Mouse (Mus musculus) hindbrain, embryonic 12.5 days (tissue): ENCODE results near the gene Syf2. TPM values are rescaled to one million over a fixed set of nuclear protein-coding genes. Genes with fewer than 3 reads are reported as not detected.

ENCODE experiments used
- ATAC-seq: fragments of 200-750 bp; cut with Nextera tagmentation; 2 replicates; pipeline ENCODE4 v1.8.0; 2017; ENCODE audit warnings: moderate TSS enrichment; ENCODE audit not compliant: low FRiP score
- H3K27ac ChIP-seq: fragments of 300-500 bp; sonication (generic); 2 replicates; pipeline ENCODE4 v1.5.1; 2016; ENCODE audit warnings: mild to moderate bottlenecking
- H3K27me3 ChIP-seq: fragments of 300-500 bp; sonication (generic); 2 replicates; pipeline ENCODE4 v1.6.1; 2016; ENCODE audit warnings: mild to moderate bottlenecking
- H3K36me3 ChIP-seq: fragments of 300-500 bp; sonication (generic); 2 replicates; pipeline ENCODE4 v1.6.1; 2016; ENCODE audit warnings: mild to moderate bottlenecking
- H3K4me1 ChIP-seq: fragments of 300-500 bp; sonication (generic); 2 replicates; pipeline ENCODE4 v1.6.1; 2016
- H3K4me2 ChIP-seq: fragments of 300-500 bp; sonication (generic); replicated peaks from 2 replicates; pipeline ENCODE4 v1.6.1; 2016; ENCODE audit warnings: mild to moderate bottlenecking
- H3K4me3 ChIP-seq: fragments of 300-500 bp; sonication (generic); 2 replicates; pipeline ENCODE4 v1.5.1; 2016; ENCODE audit warnings: mild to moderate bottlenecking
- H3K9ac ChIP-seq: fragments of 300-500 bp; sonication (generic); 2 replicates; pipeline ENCODE4 v1.6.1; 2016; ENCODE audit warnings: mild to moderate bottlenecking, moderate library complexity
- H3K9me3 ChIP-seq: fragments of 300-500 bp; sonication (generic); replicated peaks from 2 replicates; pipeline ENCODE4 v1.6.1; 2016; ENCODE audit warnings: mild to moderate bottlenecking
- WGBS: fragments of 180-500 bp; shearing (Covaris S2); methylation state at CpG from one replicate; pipeline ENCODE4 v1.1.7; 2016; 5-methylcytosine and 5-hydroxymethylcytosine counted together
- polyA plus RNA-seq: library from polyadenylated mRNA; unstranded; fragments of >200 nt; fragmentation: Nextera tagmentation; extraction: Ambion mirVana; gene quantifications from 2 replicates; pipeline ENCODE4 v1.2.1, GENCODE M21; 2016

Gene Syf2
- polyA plus RNA-seq, 1 experiment from 2014 or later: 77.2 TPM

- H3K4me1 ChIP-seq: peaks cover under 1% of the 10 kb centered on the region
- H3K27ac ChIP-seq: no peak overlapping the region
- H3K4me2 ChIP-seq: no peak overlapping the region
- H3K36me3 ChIP-seq: no peaks in the 10 kb centered on the region
- H3K9me3 ChIP-seq: no peaks in the 10 kb centered on the region
- 72% methylated on average over 3 of the region's 3 CpGs for WGBS
- no peak overlapping the region for H3K9ac ChIP-seq
- no peak for ATAC-seq
- peaks cover 22% of the 10 kb centered on the region for H3K27me3 ChIP-seq
- no peak overlapping the region for H3K4me3 ChIP-seq
These were observed 25.1 kb downstream of the Syf2 start for GRCm38 (mm10) chr4:134955845-134956244.

- Histone ChIP-seq H3K4me2 (no peak overlapping the region), H3K9ac (no peak overlapping the region), H3K27ac (no peak overlapping the region), H3K4me3 (no peak overlapping the region), H3K36me3 (no peaks in the 10 kb centered on the region), H3K4me1 (no peaks in the 10 kb centered on the region), H3K9me3 (no peaks in the 10 kb centered on the region), H3K27me3 (peaks cover 23% of the 10 kb centered on the region)
- ATAC-seq: no peak
- 20% methylated on average over 3 of the region's 3 CpGs for WGBS
These were observed 25.6 kb downstream of the Syf2 start for GRCm38 (mm10) chr4:134956328-134956727.

GRCm38 (mm10) chr4:134963021-134963776, 32.5 kb downstream of the Syf2 start:
- Histone ChIP-seq H3K4me3 (no peak overlapping the region), H3K27ac (no peak overlapping the region), H3K9me3 (no peaks in the 10 kb centered on the region), H3K36me3 (no peaks in the 10 kb centered on the region), H3K4me1 (no peaks in the 10 kb centered on the region; the same call in 1 of the 2 replicates), H3K4me2 (peak overlapping the region; percentile 34; the same call in 1 of the 2 replicates), H3K9ac (no peak overlapping the region), H3K27me3 (peaks cover 12% of the 10 kb centered on the region)
- 26% methylated on average over 19 of the region's 19 CpGs for WGBS
- no peak for ATAC-seq

- no peaks in the 10 kb centered on the region for H3K36me3 ChIP-seq
- 83% methylated on average over 20 of the region's 20 CpGs for WGBS
- no peak overlapping the region for H3K27ac ChIP-seq
- no peak for ATAC-seq
- H3K9ac ChIP-seq: no peak overlapping the region
- peaks cover 3% of the 10 kb centered on the region for H3K4me1 ChIP-seq
- peaks cover 4% of the 10 kb centered on the region; the same call in 1 of the 2 replicates for H3K27me3 ChIP-seq
- no peak overlapping the region for H3K4me2 ChIP-seq
- H3K9me3 ChIP-seq: no peaks in the 10 kb centered on the region
- H3K4me3 ChIP-seq: no peak overlapping the region
These were observed 37.3 kb downstream of the Syf2 start for GRCm38 (mm10) chr4:134967887-134968604.

GRCm38 (mm10) chr4:134968605-134968976, 37.9 kb downstream of the Syf2 start:
- WGBS: 82% methylated on average over 18 of the region's 18 CpGs
- Histone ChIP-seq H3K36me3 (no peaks in the 10 kb centered on the region), H3K4me3 (no peak overlapping the region), H3K27ac (no peak overlapping the region), H3K9ac (no peak overlapping the region), H3K9me3 (no peaks in the 10 kb centered on the region), H3K4me2 (no peak overlapping the region), H3K4me1 (peaks cover 3% of the 10 kb centered on the region; the same call in 1 of the 2 replicates), H3K27me3 (no peaks in the 10 kb centered on the region; the same call in 1 of the 2 replicates)
- ATAC-seq: no peak

- H3K9me3 ChIP-seq: no peaks in the 10 kb centered on the region
- no peak for ATAC-seq
- peaks cover 8% of the 10 kb centered on the region for H3K4me1 ChIP-seq
- H3K36me3 ChIP-seq: no peaks in the 10 kb centered on the region
- peak overlapping the region; percentile 11; the same call in 1 of the 2 replicates for H3K4me2 ChIP-seq
- H3K9ac ChIP-seq: no peak overlapping the region
- H3K27ac ChIP-seq: no peak overlapping the region; the same call in 1 of the 2 replicates
- H3K27me3 ChIP-seq: no peaks in the 10 kb centered on the region; the same call in 1 of the 2 replicates
- no peak overlapping the region for H3K4me3 ChIP-seq
- WGBS: 27% methylated on average over 14 of the region's 14 CpGs
These were observed 44.7 kb downstream of the Syf2 start for GRCm38 (mm10) chr4:134975261-134975928.

- WGBS: 82% methylated on average over 4 of the region's 4 CpGs
- H3K27me3 ChIP-seq: no peaks in the 10 kb centered on the region; the same call in 1 of the 2 replicates
- no peak overlapping the region for H3K4me2 ChIP-seq
These were observed 45.2 kb downstream of the Syf2 start for GRCm38 (mm10) chr4:134975929-134976308.

GRCm38 (mm10) chr4:134978930-134979329, 48.2 kb downstream of the Syf2 start:
- 76% methylated on average over 8 of the region's 8 CpGs for WGBS
- Histone ChIP-seq H3K36me3 (no peaks in the 10 kb centered on the region), H3K9me3 (no peaks in the 10 kb centered on the region), H3K4me2 (no peak overlapping the region), H3K27ac (no peak overlapping the region), H3K9ac (no peak overlapping the region), H3K27me3 (no peaks in the 10 kb centered on the region), H3K4me1 (peaks cover 15% of the 10 kb centered on the region), H3K4me3 (no peak overlapping the region)
- no peak for ATAC-seq

More at GRCm38 (mm10) chr4:134975929-134976308, 45.2 kb downstream of the Syf2 start:
- H3K9ac ChIP-seq: no peak overlapping the region
- no peak for ATAC-seq
- no peaks in the 10 kb centered on the region for H3K9me3 ChIP-seq
- no peaks in the 10 kb centered on the region for H3K36me3 ChIP-seq
- no peak overlapping the region; the same call in 1 of the 2 replicates for H3K27ac ChIP-seq
- H3K4me3 ChIP-seq: no peak overlapping the region
- peaks cover 8% of the 10 kb centered on the region for H3K4me1 ChIP-seq

GRCm38 (mm10) chr4:134981959-134982431, 51.3 kb downstream of the Syf2 start:
- Histone ChIP-seq H3K4me3 (no peak overlapping the region), H3K9ac (no peak overlapping the region), H3K27ac (no peak overlapping the region), H3K4me2 (no peak overlapping the region), H3K27me3 (no peaks in the 10 kb centered on the region), H3K4me1 (peaks cover 13% of the 10 kb centered on the region), H3K36me3 (no peaks in the 10 kb centered on the region), H3K9me3 (no peaks in the 10 kb centered on the region)
- no peak for ATAC-seq
- WGBS: 59% methylated on average over 7 of the region's 7 CpGs

GRCm38 (mm10) chr4:134983136-134983535, 52.4 kb downstream of the Syf2 start:
- Histone ChIP-seq H3K36me3 (no peaks in the 10 kb centered on the region), H3K27ac (no peak overlapping the region)

GRCm38 (mm10) chr4:134984555-134984954, 53.9 kb downstream of the Syf2 start:
- no peaks in the 10 kb centered on the region for H3K9me3 ChIP-seq
- WGBS: 74% methylated on average over 3 of the region's 3 CpGs
- H3K4me2 ChIP-seq: no peak overlapping the region
- H3K27ac ChIP-seq: no peak overlapping the region
- no peak overlapping the region for H3K9ac ChIP-seq
- H3K27me3 ChIP-seq: no peaks in the 10 kb centered on the region
- no peak overlapping the region for H3K4me3 ChIP-seq
- no peak for ATAC-seq
- H3K4me1 ChIP-seq: peaks cover 10% of the 10 kb centered on the region
- H3K36me3 ChIP-seq: no peaks in the 10 kb centered on the region

More at GRCm38 (mm10) chr4:134983136-134983535, 52.4 kb downstream of the Syf2 start:
- Histone ChIP-seq H3K4me1 (peaks cover 13% of the 10 kb centered on the region), H3K9me3 (no peaks in the 10 kb centered on the region), H3K4me2 (no peak overlapping the region), H3K9ac (no peak overlapping the region), H3K4me3 (no peak overlapping the region), H3K27me3 (no peaks in the 10 kb centered on the region)
- ATAC-seq: no peak
- WGBS: 41% methylated on average over 5 of the region's 5 CpGs
